Mouse (Mus musculus) limb, embryonic 12.5 days (tissue): ENCODE data around the gene Wdr75. TPM values are rescaled to one million over a fixed set of nuclear protein-coding genes. Genes with fewer than 3 reads are reported as not detected.

ENCODE experiments used
- ATAC-seq: fragments of 200-750 bp; cut with Nextera tagmentation; 2 replicates; pipeline ENCODE4 v1.8.0; 2017; ENCODE audit warnings: low read depth, moderate TSS enrichment; ENCODE audit not compliant: insufficient number of reproducible peaks, insufficient read depth, low FRiP score, low TSS enrichment
- H3K27ac ChIP-seq: fragments of 300-500 bp; sonication (generic); 2 replicates; pipeline ENCODE4 v1.5.1; 2016; ENCODE audit warnings: mild to moderate bottlenecking, moderate library complexity
- H3K27me3 ChIP-seq: fragments of 300-500 bp; sonication (generic); 2 replicates; pipeline ENCODE4 v1.6.1; 2016; ENCODE audit warnings: mild to moderate bottlenecking, moderate library complexity
- H3K36me3 ChIP-seq: fragments of 300-500 bp; sonication (generic); 2 replicates; pipeline ENCODE4 v1.6.1; 2016; ENCODE audit warnings: mild to moderate bottlenecking, moderate library complexity
- H3K4me1 ChIP-seq: fragments of 300-500 bp; sonication (generic); replicated peaks from 2 replicates; pipeline ENCODE4 v1.6.1; 2016
- H3K4me2 ChIP-seq: fragments of 300-500 bp; sonication (generic); 2 replicates; pipeline ENCODE4 v1.6.1; 2016; ENCODE audit warnings: mild to moderate bottlenecking, moderate library complexity
- H3K4me3 ChIP-seq: fragments of 300-500 bp; sonication (generic); replicated peaks from 2 replicates; pipeline ENCODE4 v1.5.1; 2016; ENCODE audit warnings: mild to moderate bottlenecking
- H3K9ac ChIP-seq: fragments of 300-500 bp; sonication (generic); replicated peaks from 2 replicates; pipeline ENCODE4 v1.6.1; 2016; ENCODE audit warnings: mild to moderate bottlenecking, moderate library complexity
- H3K9me3 ChIP-seq: fragments of 300-500 bp; sonication (generic); 2 replicates; pipeline ENCODE4 v1.6.1; 2016; ENCODE audit warnings: mild to moderate bottlenecking, moderate library complexity
- WGBS: fragments of 180-500 bp; shearing (Covaris S2); methylation state at CpG from one replicate; pipeline ENCODE4 v1.1.7; 2016; 5-methylcytosine and 5-hydroxymethylcytosine counted together
- polyA plus RNA-seq: library from polyadenylated mRNA; unstranded; fragments of >200 nt; fragmentation: Nextera tagmentation; extraction: Ambion mirVana; gene quantifications from 2 replicates; pipeline ENCODE4 v1.2.1, GENCODE M21; 2016

Gene Wdr75
- polyA plus RNA-seq, 1 experiment from 2014 or later = 82.6 TPM

DNA sequence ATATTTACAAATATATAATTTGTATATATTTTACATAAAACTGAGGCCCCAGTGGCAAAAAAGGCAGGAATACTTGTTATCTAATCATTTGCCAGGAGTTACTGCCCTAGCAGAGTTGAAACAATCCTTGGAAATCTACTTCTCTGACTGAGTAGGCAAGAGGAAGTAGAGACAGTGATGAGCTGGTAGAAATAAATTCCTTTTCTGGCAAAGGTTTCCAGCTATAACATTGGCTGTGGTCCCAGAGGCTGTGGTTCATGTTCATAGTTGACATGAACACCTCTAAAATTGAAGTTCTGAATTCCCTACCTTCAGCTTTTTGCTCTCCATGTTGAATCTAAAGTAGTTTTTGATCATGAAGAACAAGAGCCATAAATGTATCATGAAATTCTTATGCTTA lies 43.3 kb downstream of the Wdr75 start:
- no peaks in the 10 kb centered on the region for H3K36me3 ChIP-seq
- H3K4me2 ChIP-seq = no peak overlapping the region
- H3K9me3 ChIP-seq = no peaks in the 10 kb centered on the region
- no peak overlapping the region for H3K9ac ChIP-seq
- ATAC-seq = no peak
- H3K27me3 ChIP-seq = no peaks in the 10 kb centered on the region
- H3K4me1 ChIP-seq = no peaks in the 10 kb centered on the region
- no peak overlapping the region for H3K4me3 ChIP-seq
- no peak overlapping the region for H3K27ac ChIP-seq

DNA sequence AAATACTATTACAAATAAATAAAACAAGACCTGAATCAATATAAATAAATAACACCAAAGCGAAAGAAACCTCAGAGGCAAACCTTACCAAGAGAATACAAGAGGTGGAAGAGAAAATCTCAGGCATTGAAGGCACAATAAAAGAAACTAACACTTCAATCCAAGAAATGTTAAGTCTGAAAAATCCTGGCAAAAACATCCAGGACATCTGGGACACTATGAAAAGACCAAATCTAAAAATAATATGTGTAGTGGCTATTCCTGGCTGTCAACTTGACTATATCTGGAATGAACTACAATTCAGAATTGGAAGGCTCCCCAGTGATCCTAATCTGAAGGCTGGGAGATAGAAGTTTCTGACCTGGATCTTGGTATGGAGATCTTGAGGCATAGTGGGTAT lies 50.5 kb downstream of the Wdr75 start:
- Histone ChIP-seq H3K36me3 (no peaks in the 10 kb centered on the region), H3K4me3 (no peak overlapping the region), H3K9ac (no peak overlapping the region), H3K4me2 (no peak overlapping the region), H3K27me3 (no peaks in the 10 kb centered on the region), H3K27ac (no peak overlapping the region), H3K9me3 (0 out of 2 replicates have a peak, but pooled peaks cover 4% of the 10 kb centered on the region), H3K4me1 (no peaks in the 10 kb centered on the region)
- no peak for ATAC-seq
- WGBS = 90% methylated on average over 1 of the region's 1 CpGs

DNA sequence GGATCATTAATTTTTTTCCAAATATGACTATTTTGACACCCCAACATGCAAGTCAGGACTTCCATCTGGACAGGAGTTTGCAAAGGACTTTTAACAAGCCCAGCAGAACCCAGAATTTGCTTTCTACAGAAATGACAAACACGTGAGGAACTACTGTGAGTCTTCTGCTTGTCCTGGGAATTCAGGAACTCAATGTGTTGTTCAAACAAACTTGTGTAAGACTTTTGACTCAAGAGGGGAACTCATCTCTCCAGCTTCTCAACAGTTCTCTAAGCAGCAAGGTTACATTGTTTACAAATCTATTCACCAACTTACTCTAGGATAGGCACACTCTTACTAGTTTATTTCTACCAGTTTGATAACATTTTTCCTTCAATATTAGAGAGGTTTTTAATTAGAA lies 63.1 kb downstream of the Wdr75 start:
- 74% methylated on average over 1 of the region's 1 CpGs for WGBS
- ATAC-seq = no peak
- Histone ChIP-seq H3K4me1 (no peaks in the 10 kb centered on the region), H3K4me3 (no peak overlapping the region), H3K9ac (no peak overlapping the region), H3K4me2 (no peak overlapping the region), H3K27ac (no peak overlapping the region), H3K9me3 (peaks cover 2% of the 10 kb centered on the region; the same call in 1 of the 2 replicates), H3K36me3 (no peaks in the 10 kb centered on the region), H3K27me3 (no peaks in the 10 kb centered on the region)

DNA sequence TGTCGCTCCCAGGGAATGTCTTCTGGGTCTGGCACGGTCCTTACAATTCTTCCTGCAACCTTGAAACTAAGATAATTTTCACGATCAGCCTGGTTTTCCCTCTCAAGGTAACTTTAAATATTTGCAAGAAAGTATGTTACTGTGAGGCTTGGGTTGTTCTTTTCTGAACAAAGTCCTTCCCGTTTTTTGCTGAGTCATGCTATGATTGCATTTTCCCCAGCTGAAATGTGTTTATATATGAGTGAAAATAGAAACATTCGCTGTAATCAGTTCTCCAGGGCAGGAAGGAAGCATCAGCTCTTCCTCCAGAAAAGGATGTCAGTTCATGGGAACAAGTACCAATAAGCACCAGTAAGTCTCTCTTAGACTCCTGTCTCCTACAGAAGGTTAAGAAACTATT lies 65.4 kb downstream of the Wdr75 start:
- ATAC-seq = no peak
- H3K4me2 ChIP-seq = no peak overlapping the region
- peaks cover 9% of the 10 kb centered on the region; the same call in 1 of the 2 replicates for H3K4me1 ChIP-seq
- no peaks in the 10 kb centered on the region for H3K36me3 ChIP-seq
- no peak overlapping the region for H3K4me3 ChIP-seq
- no peak overlapping the region for H3K9ac ChIP-seq
- H3K27me3 ChIP-seq = no peaks in the 10 kb centered on the region
- H3K27ac ChIP-seq = no peak overlapping the region
- peaks cover 4% of the 10 kb centered on the region; the same call in 1 of the 2 replicates for H3K9me3 ChIP-seq
- WGBS = 64% methylated on average over 5 of the region's 5 CpGs

DNA sequence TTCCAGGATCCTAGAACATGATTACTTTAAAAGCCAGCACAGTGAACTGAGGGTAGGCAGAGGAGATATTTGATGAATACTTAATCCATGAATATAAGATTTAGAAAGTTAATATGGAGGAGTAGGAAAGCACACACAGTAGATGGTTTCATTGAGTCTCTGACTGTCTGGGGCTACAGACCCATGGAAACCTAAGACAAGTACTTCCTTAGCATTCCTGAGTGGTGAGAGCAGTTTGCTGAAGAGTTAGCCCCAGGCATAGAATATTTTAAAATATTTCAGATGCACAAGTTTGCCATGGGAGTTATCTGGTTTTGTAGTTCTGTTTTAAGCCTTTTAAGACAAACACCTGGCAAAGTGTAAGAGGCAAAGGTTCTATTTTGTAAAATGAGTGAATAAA lies 66.2 kb downstream of the Wdr75 start:
- no peaks in the 10 kb centered on the region for H3K36me3 ChIP-seq
- no peaks in the 10 kb centered on the region for H3K27me3 ChIP-seq
- ATAC-seq = no peak
- H3K4me3 ChIP-seq = no peak overlapping the region
- peaks cover 16% of the 10 kb centered on the region; the same call in 1 of the 2 replicates for H3K4me1 ChIP-seq
- H3K9ac ChIP-seq = no peak overlapping the region
- peaks cover 4% of the 10 kb centered on the region; the same call in 1 of the 2 replicates for H3K9me3 ChIP-seq
- H3K4me2 ChIP-seq = no peak overlapping the region
- no peak overlapping the region for H3K27ac ChIP-seq

DNA sequence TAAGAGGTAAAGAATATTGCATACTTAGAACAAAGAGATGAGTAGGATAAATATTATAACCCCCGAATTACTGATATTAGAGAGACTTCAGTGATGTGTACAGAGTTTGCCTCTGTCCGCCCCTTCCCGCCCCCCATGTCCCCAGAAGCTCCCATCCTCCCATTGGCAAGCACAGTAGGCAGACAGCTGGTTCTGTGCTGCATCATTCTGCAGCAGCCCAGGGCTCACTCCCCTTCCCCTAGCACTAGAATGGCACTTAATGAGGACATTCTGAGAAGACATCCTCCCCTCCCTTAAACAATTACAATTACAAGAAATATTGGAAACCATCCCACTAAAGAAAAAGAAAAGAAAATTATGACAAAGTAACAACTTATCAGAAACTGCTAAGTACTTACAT lies 68.7 kb downstream of the Wdr75 start:
- H3K36me3 ChIP-seq = no peaks in the 10 kb centered on the region
- H3K4me2 ChIP-seq = no peak overlapping the region
- H3K4me3 ChIP-seq = no peak overlapping the region
- no peak overlapping the region for H3K27ac ChIP-seq
- 85% methylated on average over 3 of the region's 3 CpGs for WGBS
- H3K4me1 ChIP-seq = peaks cover 16% of the 10 kb centered on the region; the same call in 1 of the 2 replicates
- peaks cover 4% of the 10 kb centered on the region; the same call in 1 of the 2 replicates for H3K9me3 ChIP-seq
- ATAC-seq = no peak
- H3K9ac ChIP-seq = no peak overlapping the region
- no peaks in the 10 kb centered on the region for H3K27me3 ChIP-seq

DNA sequence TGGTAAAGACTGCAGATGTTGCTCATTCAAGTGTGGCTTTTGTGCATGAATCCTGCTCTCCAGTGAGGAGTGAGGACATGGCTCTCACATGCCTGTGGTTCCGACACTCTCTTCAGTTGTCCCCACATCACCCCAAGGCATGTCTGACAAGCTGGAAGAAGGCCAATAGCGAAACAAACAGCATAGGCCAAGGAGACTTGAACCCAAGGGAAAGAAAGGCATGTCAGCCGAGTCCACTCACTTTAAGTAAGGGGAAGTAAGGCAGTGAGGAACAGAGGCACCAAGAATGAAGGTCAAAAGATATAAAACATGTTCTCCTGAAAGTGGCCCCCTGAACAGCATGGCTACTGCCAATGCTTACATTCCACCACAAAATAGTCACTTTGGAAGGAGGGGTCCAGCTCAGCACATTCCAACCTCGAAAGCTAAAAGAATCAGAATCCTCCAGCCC lies 69.6 kb downstream of the Wdr75 start:
- ATAC-seq = peak; percentile 77; the same call in 1 of the 2 replicates
- WGBS = 42% methylated on average over 4 of the region's 4 CpGs
- Histone ChIP-seq H3K27ac (peak overlapping the region; percentile 70; the same call in 1 of the 2 replicates), H3K9ac (no peak overlapping the region), H3K4me1 (peaks cover 16% of the 10 kb centered on the region; the same call in 1 of the 2 replicates), H3K36me3 (no peaks in the 10 kb centered on the region), H3K4me2 (no peak overlapping the region), H3K4me3 (no peak overlapping the region), H3K27me3 (no peaks in the 10 kb centered on the region), H3K9me3 (peaks cover 4% of the 10 kb centered on the region; the same call in 1 of the 2 replicates)

DNA sequence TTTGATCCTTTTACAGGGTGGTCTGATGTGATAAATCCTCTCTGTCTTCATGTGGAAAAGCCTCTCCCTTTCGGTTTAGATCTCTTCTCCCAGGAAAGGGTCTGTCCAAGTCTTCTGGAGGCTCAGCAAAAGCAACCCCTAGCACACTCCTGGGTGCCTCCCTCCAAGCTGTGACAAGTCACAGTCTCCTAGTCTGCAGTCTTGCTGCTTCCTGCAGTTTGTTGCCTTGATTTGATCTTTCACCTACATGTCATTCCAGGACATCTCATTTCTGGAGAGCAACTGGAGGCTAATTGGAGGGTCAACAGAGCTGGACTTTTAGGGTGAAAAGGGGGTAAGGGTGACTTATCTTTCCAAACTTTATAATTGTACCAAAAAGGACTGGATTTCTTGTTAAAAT lies 70.3 kb downstream of the Wdr75 start:
- Histone ChIP-seq H3K4me3 (no peak overlapping the region), H3K4me1 (peaks cover 16% of the 10 kb centered on the region; the same call in 1 of the 2 replicates), H3K27me3 (no peaks in the 10 kb centered on the region), H3K4me2 (no peak overlapping the region), H3K27ac (no peak overlapping the region), H3K9ac (no peak overlapping the region), H3K36me3 (no peaks in the 10 kb centered on the region), H3K9me3 (peaks cover 4% of the 10 kb centered on the region; the same call in 1 of the 2 replicates)
- ATAC-seq = no peak
- 17% methylated on average over 1 of the region's 1 CpGs for WGBS

DNA sequence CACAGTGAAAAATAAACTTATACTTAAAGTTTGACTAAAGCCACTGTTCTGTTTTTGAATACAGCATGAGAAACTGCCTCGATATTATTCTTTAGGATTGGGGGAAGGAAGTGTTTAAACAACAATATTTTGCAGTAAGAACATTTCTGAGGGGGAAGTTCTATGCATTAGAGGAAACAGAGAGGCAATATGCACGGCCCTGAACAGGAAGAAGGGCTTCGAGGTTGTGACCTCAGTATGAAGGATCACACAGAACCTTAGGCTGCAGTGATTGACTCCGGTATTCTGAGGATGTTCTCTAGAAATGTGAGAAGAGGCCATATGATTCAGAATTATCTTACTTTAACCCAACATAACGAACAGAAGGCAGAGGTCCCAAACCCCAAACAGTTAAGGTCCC lies 70.8 kb downstream of the Wdr75 start:
- ATAC-seq = no peak
- Histone ChIP-seq H3K4me3 (no peak overlapping the region), H3K36me3 (no peaks in the 10 kb centered on the region), H3K4me2 (no peak overlapping the region), H3K9ac (no peak overlapping the region), H3K27ac (peak overlapping the region; percentile 60), H3K27me3 (no peaks in the 10 kb centered on the region), H3K9me3 (peaks cover 4% of the 10 kb centered on the region; the same call in 1 of the 2 replicates), H3K4me1 (peaks cover 16% of the 10 kb centered on the region; the same call in 1 of the 2 replicates)
- 41% methylated on average over 5 of the region's 5 CpGs for WGBS

DNA sequence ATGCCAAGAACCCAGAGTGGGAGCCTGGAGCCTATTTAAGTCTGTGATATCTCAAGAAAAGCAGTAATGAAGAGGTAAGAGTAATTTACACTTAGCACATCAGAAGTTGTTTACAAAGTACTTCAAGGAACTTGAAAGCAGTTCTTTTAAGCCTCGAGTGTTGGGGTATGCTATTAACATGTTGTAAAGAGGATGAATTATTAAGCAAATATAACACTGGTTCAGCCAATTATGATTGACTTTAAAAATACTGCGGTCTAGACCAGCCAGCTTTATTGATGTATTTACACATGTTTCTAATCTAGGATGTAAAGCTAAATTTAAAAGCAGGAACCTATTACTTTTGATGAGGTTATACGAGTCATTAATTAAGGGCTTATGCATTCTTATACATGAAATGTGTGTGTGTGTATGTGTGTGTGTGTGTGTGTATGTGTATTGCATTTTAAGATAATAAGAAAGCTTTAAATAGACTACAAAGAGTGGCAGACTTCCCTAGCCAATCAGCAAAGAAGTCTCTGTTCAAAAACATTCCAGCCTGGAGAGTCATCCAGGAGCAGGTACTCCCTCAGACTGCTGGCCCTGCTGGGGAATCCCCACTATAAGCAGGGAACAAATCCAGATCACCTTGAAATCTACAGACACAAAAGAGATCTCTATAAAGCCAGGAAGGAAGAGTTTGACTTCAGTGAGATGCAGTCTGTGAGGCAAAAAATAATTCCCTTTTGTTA lies 71.5 kb downstream of the Wdr75 start:
- Histone ChIP-seq H3K9me3 (peaks cover 4% of the 10 kb centered on the region; the same call in 1 of the 2 replicates), H3K4me2 (no peak overlapping the region), H3K9ac (no peak overlapping the region), H3K27ac (no peak overlapping the region; the same call in 1 of the 2 replicates), H3K27me3 (no peaks in the 10 kb centered on the region), H3K4me1 (peaks cover 16% of the 10 kb centered on the region; the same call in 1 of the 2 replicates), H3K36me3 (no peaks in the 10 kb centered on the region), H3K4me3 (no peak overlapping the region)
- 13% methylated on average over 3 of the region's 3 CpGs for WGBS
- peak; percentile 81 for ATAC-seq

DNA sequence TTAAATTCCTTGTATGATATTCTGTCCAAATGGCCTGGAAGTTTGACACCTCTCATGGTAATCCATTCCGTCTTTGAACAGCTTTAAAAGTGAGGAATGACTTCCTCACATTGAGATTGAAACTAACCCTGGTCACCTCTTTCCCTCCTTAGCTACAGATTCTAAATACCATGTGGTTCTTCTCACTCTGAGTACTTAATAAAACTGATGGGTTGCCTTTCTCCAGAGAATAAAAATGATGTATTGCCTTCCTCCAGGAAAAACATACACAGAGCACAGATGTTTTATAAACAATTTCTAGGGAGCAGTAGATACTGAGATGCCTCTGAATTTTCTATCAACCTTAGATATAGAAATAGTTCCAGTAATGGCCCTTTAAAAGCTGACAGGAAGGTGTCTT lies 73.1 kb downstream of the Wdr75 start:
- Histone ChIP-seq H3K4me3 (no peak overlapping the region), H3K36me3 (no peaks in the 10 kb centered on the region), H3K9me3 (0 out of 2 replicates have a peak, but pooled peaks cover 2% of the 10 kb centered on the region), H3K4me1 (peaks cover 16% of the 10 kb centered on the region; the same call in 1 of the 2 replicates), H3K27ac (no peak overlapping the region), H3K9ac (no peak overlapping the region), H3K4me2 (no peak overlapping the region), H3K27me3 (no peaks in the 10 kb centered on the region)
- no peak for ATAC-seq
- 42% methylated on average over 1 of the region's 1 CpGs for WGBS
